ENCODE assay signal across 1 mouse cellular context in genomic region chr5:130203948-130204347, GRCm38 (mm10).
TF ChIP-seq lines count a peak whose summit lies in the region.

No protein-coding gene starts in this region.

TF ChIP-seq in CH12.LX, 34 proteins besides CTCF, POLR2A, EP300 and RAD21:
- peak; percentile 68; the same call in 1 of the 2 replicates for TF ChIP-seq MAFK (IDR thresholded peaks at IDR 0.05; ENCODE audit: insufficient replicate concordance, low read length)
- TF ChIP-seq ZMIZ1 (IDR thresholded peaks at IDR 0.05; ENCODE audit: low read depth, low read length) = no peak
